Mouse (Mus musculus) midbrain, postnatal 0 days (tissue): ENCODE results near the gene Hcn2. TPM values are rescaled to one million over a fixed set of nuclear protein-coding genes. Genes with fewer than 3 reads are reported as not detected.

Experiments used
- ATAC-seq: fragments of 200-750 bp; cut with Nextera tagmentation; 2 replicates; pipeline ENCODE4 v1.8.0; 2017; ENCODE audit warnings: moderate number of reproducible peaks, mild to moderate bottlenecking, moderate TSS enrichment, moderate library complexity; ENCODE audit not compliant: low FRiP score
- DNase-seq: peaks from one replicate; pipeline ENCODE4 v3.0.0-alpha.2; 2015; ENCODE audit warnings: low spot score
- H3K27ac ChIP-seq: fragments of 300-500 bp; sonication (generic); 2 replicates; pipeline ENCODE4 v1.5.1; 2014; ENCODE audit warnings: low read depth, mild to moderate bottlenecking, low read length, mixed read lengths
- H3K27me3 ChIP-seq: fragments of 300-500 bp; sonication (generic); 2 replicates; pipeline ENCODE4 v1.6.1; 2014; ENCODE audit warnings: low read length, control low read depth, mixed read lengths; ENCODE audit not compliant: insufficient read depth
- H3K36me3 ChIP-seq: fragments of 300-500 bp; sonication (generic); 2 replicates; pipeline ENCODE4 v1.6.1; 2014; ENCODE audit warnings: low read length, control low read depth, mixed read lengths; ENCODE audit not compliant: insufficient read depth
- H3K4me1 ChIP-seq: fragments of 300-500 bp; sonication (generic); 2 replicates; pipeline ENCODE4 v1.6.1; 2014; ENCODE audit warnings: mild to moderate bottlenecking, control low read depth, antibody characterized with exemption, low read length, mixed read lengths; ENCODE audit not compliant: insufficient read depth
- H3K4me2 ChIP-seq: fragments of 300-500 bp; sonication (generic); 2 replicates; pipeline ENCODE4 v1.6.1; 2014; ENCODE audit warnings: low read depth, mild to moderate bottlenecking, low read length, mixed read lengths; ENCODE audit not compliant: poor library complexity, severe bottlenecking
- H3K4me3 ChIP-seq: fragments of 300-500 bp; sonication (generic); 2 replicates; pipeline ENCODE4 v1.5.1; 2014; ENCODE audit warnings: low read depth, mild to moderate bottlenecking, low read length, moderate library complexity
- H3K9ac ChIP-seq: fragments of 300-500 bp; sonication (generic); replicated peaks from 2 replicates; pipeline ENCODE4 v1.6.1; 2014; ENCODE audit warnings: mild to moderate bottlenecking, low read length, moderate library complexity, mixed read lengths; ENCODE audit not compliant: poor library complexity, severe bottlenecking
- H3K9me3 ChIP-seq: fragments of 300-500 bp; sonication (generic); 2 replicates; pipeline ENCODE4 v1.6.1; 2016; ENCODE audit warnings: low read length, control low read depth
- CTCF ChIP-seq: IDR thresholded peaks from 2 replicates; pipeline ENCODE4 v1.5.1; 2016; ENCODE audit warnings: antibody characterized with exemption, mild to moderate bottlenecking
- WGBS: fragments of 180-500 bp; shearing (Covaris S2); extraction: QIAGEN DNeasy Blood & Tissue Kit; methylation state at CpG from one replicate; pipeline ENCODE4 v1.1.7; 2014; 5-methylcytosine and 5-hydroxymethylcytosine counted together
- polyA plus RNA-seq: library from polyadenylated mRNA; unstranded; fragments of >200 nt; fragmentation: Nextera tagmentation; extraction: Ambion mirVana; gene quantifications from 2 replicates; pipeline ENCODE4 v1.2.1, GENCODE M21; 2015
- total RNA-seq: library from RNA; depleted of rRNA; stranded (reverse); fragments of >200 nt; gene quantifications from 2 replicates; pipeline ENCODE4 v1.2.3, GENCODE M21; 2014

Gene Hcn2
- total and polyA plus RNA-seq, 2 experiments from 2014 or later, result 5.0 to 66.1 TPM

DNA sequence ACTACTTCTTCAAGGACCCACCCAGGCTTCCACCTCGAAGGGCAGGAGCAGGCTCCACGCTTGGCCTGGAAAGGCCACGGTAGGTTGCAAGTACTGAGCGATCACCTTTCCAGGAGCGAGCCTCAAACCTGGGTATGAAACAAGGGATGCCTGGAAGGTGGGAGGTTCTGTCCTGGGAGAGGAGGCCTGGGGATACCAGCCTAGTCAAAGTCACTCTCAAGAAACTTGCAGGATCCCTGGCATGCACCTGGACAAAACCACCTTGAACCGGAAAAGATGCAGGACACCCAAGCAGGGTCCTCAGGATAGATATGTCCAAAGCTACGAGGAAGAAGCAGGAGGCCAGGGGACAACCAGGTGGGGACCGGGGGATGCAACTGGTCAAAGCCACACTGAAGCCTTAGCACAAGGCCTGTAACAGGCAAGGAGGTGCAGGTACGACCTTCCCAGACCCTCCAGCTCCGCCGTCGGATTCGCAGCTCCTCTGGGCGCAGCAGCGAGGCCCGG lies 49.6 kb downstream of the Hcn2 start:
- H3K36me3 ChIP-seq, result peaks cover 16% of the 10 kb centered on the region
- WGBS, result 10% methylated on average over 14 of the region's 16 CpGs
- peaks cover 8% of the 10 kb centered on the region; the same call in 1 of the 2 replicates for H3K4me1 ChIP-seq
- H3K4me3 ChIP-seq, result peak overlapping the region; percentile 94
- H3K27me3 ChIP-seq, result no peaks in the 10 kb centered on the region
- no peak for TF ChIP-seq CTCF
- H3K9me3 ChIP-seq, result no peaks in the 10 kb centered on the region
- peak overlapping the region; percentile 94 for H3K27ac ChIP-seq
- peak overlapping the region; percentile 87 for H3K4me2 ChIP-seq
- peak overlapping the region; percentile 95 for H3K9ac ChIP-seq
- DNase-seq, result no peak
- no peak for ATAC-seq

DNA sequence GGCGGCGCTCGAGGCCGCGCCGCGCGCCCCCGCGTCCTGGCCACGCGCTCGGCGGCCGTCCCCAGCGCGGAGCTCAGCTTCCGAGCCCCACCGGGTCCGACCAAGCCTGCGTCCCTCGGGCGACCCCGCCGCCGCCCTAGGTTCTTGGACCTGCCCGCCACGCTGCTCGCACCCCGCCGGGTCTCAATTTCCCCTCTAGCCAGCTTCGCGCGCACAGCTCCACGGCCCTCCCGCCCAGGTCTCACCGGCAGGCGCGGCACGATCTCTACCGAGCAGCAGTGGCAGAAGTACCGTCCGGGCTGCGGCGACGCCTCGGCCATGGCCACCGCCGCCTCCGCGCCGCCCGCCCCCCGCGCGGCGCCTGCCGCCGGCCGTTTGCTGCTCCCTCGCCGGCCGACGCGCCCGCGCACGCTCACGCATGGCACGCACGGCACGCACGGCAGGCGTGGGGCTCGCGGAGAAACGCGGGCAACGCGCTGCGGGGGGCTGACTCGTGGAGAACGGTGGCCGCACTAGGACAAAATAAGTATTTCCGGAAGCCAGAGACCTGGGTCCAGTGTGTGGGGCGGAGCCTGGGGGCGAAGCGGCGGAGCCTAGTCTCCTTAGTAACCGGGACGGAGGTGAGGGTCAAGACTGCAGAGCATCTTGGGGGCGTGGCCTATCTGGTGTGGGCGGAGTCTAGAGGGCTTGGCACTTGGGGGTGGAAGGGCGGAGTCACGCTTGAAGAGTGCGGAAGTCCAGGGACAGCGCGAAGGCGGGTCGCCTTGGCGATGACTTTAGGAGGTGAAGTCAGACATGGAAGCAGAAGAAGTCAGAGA lies 50.3 kb downstream of the Hcn2 start, which contains the start of gene Rnf126:
TSS of gene Rnf126 (minus strand) at position 445 of the 818 bp plus-strand sequence.
- Histone ChIP-seq H3K4me3 (peak within 1 kb of the TSS; percentile 94), H3K9me3 (no peaks in the 10 kb centered on the region), H3K27ac (peak within 1 kb of the TSS; percentile 94), H3K36me3 (peaks cover 9% of the 10 kb centered on the region), H3K9ac (peak within 1 kb of the TSS; percentile 95), H3K4me1 (peaks cover 8% of the 10 kb centered on the region; the same call in 1 of the 2 replicates), H3K27me3 (no peaks in the 10 kb centered on the region), H3K4me2 (peak within 1 kb of the TSS; percentile 87)
- ATAC-seq, result peak; percentile 89
- under 1% methylated on average over 90 of the region's 101 CpGs for WGBS
- peak; percentile 98 for DNase-seq
- TF ChIP-seq CTCF, result no peak

DNA sequence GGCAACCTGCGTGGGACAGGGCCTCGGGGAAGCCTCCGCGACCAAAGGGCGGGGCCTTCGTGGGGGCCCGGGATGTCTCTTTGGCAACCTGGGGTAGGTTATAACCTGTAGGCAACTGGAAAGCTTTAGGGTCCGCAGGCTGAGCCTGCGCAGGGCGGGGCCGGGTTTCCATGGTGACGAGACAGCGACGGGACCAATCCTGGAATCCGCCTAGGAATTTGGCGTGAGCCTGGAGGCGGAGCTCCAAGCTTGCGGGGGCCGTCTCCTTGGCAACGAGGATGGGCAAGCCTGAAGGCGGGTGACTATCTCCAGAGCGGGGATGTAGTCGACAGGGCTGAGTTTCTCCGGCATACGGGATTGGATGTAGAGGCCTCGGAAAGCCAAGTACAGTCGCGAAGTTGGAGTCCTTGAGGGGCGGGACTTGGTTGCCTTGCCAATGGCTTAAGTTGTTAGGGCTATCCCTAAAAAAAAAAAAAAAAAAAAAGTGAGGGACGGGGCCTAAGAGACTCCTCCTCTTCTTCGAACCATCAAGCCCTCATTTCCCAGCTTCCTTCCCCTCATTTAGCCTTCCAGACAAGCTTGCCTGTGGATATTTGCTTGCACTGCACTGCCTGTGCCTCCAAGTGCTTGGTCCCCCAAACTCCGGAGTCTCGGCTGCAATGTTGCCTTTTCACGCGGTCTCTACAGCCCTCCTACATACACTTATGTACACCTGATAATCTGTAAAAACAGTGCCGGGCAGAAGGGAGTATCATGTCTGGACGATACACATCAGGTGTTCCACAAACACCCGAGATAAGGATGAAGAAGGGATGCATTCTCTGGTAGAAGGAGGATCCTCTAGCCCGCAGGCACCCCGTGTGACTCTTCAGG lies 51.2 kb downstream of the Hcn2 start:
- DNase-seq (peak; percentile 97), ATAC-seq (peak; percentile 82)
- Histone ChIP-seq H3K4me3 (peak overlapping the region; percentile 94), H3K36me3 (no peaks in the 10 kb centered on the region; the same call in 1 of the 2 replicates), H3K4me2 (peak overlapping the region; percentile 87), H3K27ac (peak overlapping the region; percentile 94), H3K27me3 (no peaks in the 10 kb centered on the region), H3K9ac (peak overlapping the region; percentile 95), H3K4me1 (peaks cover 8% of the 10 kb centered on the region; the same call in 1 of the 2 replicates), H3K9me3 (no peaks in the 10 kb centered on the region)
- no peak for TF ChIP-seq CTCF
- WGBS, result 9% methylated on average over 38 of the region's 40 CpGs

DNA sequence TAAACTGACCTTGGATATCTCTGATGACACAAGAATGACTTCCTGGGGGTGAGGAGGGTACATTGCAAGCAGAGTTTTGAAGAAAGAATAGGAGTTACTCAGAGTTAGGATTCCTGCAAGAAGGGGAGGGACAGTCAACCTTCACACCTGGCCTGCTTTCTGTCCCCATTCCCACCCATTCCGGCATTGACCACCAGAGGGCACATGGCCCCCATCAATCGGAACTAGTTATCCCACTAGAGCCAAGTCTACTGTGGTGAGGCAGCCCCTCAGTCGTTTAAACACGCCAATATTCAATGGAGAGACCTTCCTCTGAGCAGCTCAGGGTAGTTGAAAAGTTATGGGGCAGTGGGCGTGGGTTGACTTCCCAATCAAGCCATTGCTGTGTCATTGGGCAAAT lies 52.0 kb downstream of the Hcn2 start:
- peak; percentile 95 for TF ChIP-seq CTCF
- 3% methylated on average over 5 of the region's 5 CpGs for WGBS
- H3K27me3 ChIP-seq, result no peaks in the 10 kb centered on the region
- peaks cover 8% of the 10 kb centered on the region; the same call in 1 of the 2 replicates for H3K4me1 ChIP-seq
- H3K9ac ChIP-seq, result no peak overlapping the region
- H3K27ac ChIP-seq, result no peak overlapping the region
- ATAC-seq (no peak), DNase-seq (peak; percentile 77)
- H3K4me3 ChIP-seq, result no peak overlapping the region
- H3K9me3 ChIP-seq, result no peaks in the 10 kb centered on the region
- H3K36me3 ChIP-seq, result no peaks in the 10 kb centered on the region
- H3K4me2 ChIP-seq, result peak overlapping the region; percentile 2; the same call in 1 of the 2 replicates

DNA sequence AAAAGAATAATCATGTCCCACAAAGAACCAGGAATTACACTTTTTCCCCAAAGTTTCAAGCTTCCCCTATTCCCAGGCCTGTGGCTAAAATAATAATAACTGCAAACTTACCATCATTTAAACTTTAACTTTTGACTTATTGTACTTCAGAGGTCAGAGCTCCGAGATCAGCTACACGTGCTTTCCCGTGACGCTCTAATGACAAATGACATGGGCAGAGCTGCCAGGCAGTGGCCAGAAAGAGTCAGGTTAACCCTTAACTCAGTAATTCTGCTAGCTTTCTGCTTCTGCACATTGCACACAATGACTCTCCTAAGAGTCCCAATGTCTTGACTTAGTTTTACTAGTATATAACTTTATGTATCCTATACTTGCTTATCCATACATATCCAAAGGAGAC lies 52.9 kb downstream of the Hcn2 start:
- Histone ChIP-seq H3K27me3 (no peaks in the 10 kb centered on the region), H3K4me2 (no peak overlapping the region), H3K36me3 (no peaks in the 10 kb centered on the region), H3K9ac (no peak overlapping the region), H3K27ac (no peak overlapping the region), H3K4me3 (no peak overlapping the region), H3K4me1 (peaks cover 8% of the 10 kb centered on the region; the same call in 1 of the 2 replicates), H3K9me3 (no peaks in the 10 kb centered on the region)
- 67% methylated on average over 4 of the region's 4 CpGs for WGBS
- TF ChIP-seq CTCF, result no peak
- no peak for ATAC-seq
- no peak for DNase-seq
